Mouse (Mus musculus): Measurements from ENCODE around the gene Armc5.

Gene Armc5

GRCm38 (mm10) chr7:128266056-128266455, 28.9 kb downstream of the Armc5 start:
- Histone ChIP-seq H3K9me3 (ENCODE audit: low read length) (no peaks in the 10 kb centered on the region), H3K27me3 (ENCODE audit: insufficient read depth, low read length) (peaks cover 54% of the 10 kb centered on the region), H3K36me3 (ENCODE audit: insufficient read depth, low read length) (no peaks in the 10 kb centered on the region), H3K4me3 (replicated peaks; ENCODE audit: low read length) (no peak overlapping the region), H3K4me1 (replicated peaks; ENCODE audit: low read depth, low read length) (peaks cover 34% of the 10 kb centered on the region)
- TF ChIP-seq POU5F1 (IDR thresholded peaks at IDR 0.05; ENCODE audit: borderline replicate concordance, low read length), result no peak
- no peak for TF ChIP-seq CTCF (conservative IDR thresholded peaks at IDR 0.05; ENCODE audit: low read length)
- no peak for TF ChIP-seq NANOG (IDR thresholded peaks at IDR 0.05; ENCODE audit: borderline replicate concordance, low read length)

DNA sequence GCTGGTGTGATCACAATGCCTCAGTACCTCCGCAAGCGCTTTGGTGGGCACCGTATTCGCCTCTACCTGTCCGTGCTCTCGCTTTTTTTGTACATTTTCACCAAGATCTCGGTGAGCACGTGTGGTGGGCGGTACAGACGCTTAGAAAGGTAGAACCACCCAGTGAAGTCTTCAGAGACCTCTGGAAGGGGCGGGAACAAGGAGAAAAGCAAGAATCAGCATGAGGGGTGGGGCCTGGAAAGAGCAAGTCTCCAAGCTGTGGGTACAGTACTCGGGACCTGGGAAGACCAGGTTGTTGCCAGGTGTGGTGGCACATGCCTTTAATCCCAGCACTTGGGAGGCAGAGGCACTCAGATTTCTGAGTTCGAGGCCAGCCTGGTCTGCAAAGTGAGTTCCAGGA, 30.2 kb downstream of the Armc5 start:
- Histone ChIP-seq H3K4me1 (replicated peaks; ENCODE audit: low read depth, low read length) (peaks cover 45% of the 10 kb centered on the region), H3K4me3 (replicated peaks; ENCODE audit: low read length) (peak overlapping the region; percentile 41), H3K36me3 (ENCODE audit: insufficient read depth, low read length) (peaks cover 7% of the 10 kb centered on the region; the same call in 1 of the 2 replicates), H3K27me3 (ENCODE audit: insufficient read depth, low read length) (peaks cover 62% of the 10 kb centered on the region), H3K9me3 (ENCODE audit: low read length) (no peaks in the 10 kb centered on the region)
- TF ChIP-seq CTCF (conservative IDR thresholded peaks at IDR 0.05; ENCODE audit: low read length), result no peak
- TF ChIP-seq NANOG (IDR thresholded peaks at IDR 0.05; ENCODE audit: borderline replicate concordance, low read length), result no peak
- no peak for TF ChIP-seq POU5F1 (IDR thresholded peaks at IDR 0.05; ENCODE audit: borderline replicate concordance, low read length)

DNA sequence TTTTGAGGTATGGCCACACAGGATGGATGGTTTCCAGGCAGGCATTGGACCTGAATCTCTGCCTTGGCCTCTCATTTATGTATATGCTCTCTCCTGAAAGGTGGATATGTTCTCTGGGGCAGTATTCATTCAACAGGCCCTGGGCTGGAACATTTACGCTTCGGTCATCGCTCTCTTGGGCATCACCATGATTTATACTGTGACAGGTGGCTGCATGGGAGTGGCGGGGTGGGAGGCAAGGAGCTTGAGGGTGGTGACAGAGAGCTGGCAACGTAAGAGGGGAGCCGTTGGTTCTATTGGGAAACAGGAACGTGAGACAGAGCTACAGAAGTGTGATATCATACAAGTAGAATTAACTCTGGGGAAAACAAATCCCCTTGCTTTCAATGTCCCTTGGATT, 30.7 kb downstream of the Armc5 start:
- Histone ChIP-seq H3K27me3 (ENCODE audit: insufficient read depth, low read length) (peaks cover 59% of the 10 kb centered on the region), H3K36me3 (ENCODE audit: insufficient read depth, low read length) (peaks cover 8% of the 10 kb centered on the region), H3K9me3 (ENCODE audit: low read length) (no peaks in the 10 kb centered on the region), H3K4me1 (replicated peaks; ENCODE audit: low read depth, low read length) (peaks cover 45% of the 10 kb centered on the region), H3K4me3 (replicated peaks; ENCODE audit: low read length) (peak overlapping the region; percentile 41; the same call in 1 of the 2 replicates)
- TF ChIP-seq CTCF (conservative IDR thresholded peaks at IDR 0.05; ENCODE audit: low read length) (no peak), NANOG (IDR thresholded peaks at IDR 0.05; ENCODE audit: borderline replicate concordance, low read length) (no peak)

GRCm38 (mm10) chr7:128270431-128270850, 33.3 kb downstream of the Armc5 start:
- Histone ChIP-seq H3K9me3 (ENCODE audit: low read length) (no peaks in the 10 kb centered on the region), H3K27me3 (ENCODE audit: insufficient read depth, low read length) (peaks cover 45% of the 10 kb centered on the region), H3K4me1 (replicated peaks; ENCODE audit: low read depth, low read length) (peaks cover 52% of the 10 kb centered on the region), H3K36me3 (ENCODE audit: insufficient read depth, low read length) (peaks cover 31% of the 10 kb centered on the region), H3K4me3 (replicated peaks; ENCODE audit: low read length) (peak overlapping the region; percentile 56)
- TF ChIP-seq POU5F1 (IDR thresholded peaks at IDR 0.05; ENCODE audit: borderline replicate concordance, low read length), result no peak
- TF ChIP-seq CTCF (conservative IDR thresholded peaks at IDR 0.05; ENCODE audit: low read length), result no peak
- TF ChIP-seq NANOG (IDR thresholded peaks at IDR 0.05; ENCODE audit: borderline replicate concordance, low read length), result no peak

- peaks cover 60% of the 10 kb centered on the region for H3K4me1 ChIP-seq (replicated peaks; ENCODE audit: low read depth, low read length)
Observed at GRCm38 (mm10) chr7:128271496-128271895, 34.4 kb downstream of the Armc5 start.

GRCm38 (mm10) chr7:128276051-128276450, 38.9 kb downstream of the Armc5 start:
- TF ChIP-seq POU5F1 (IDR thresholded peaks at IDR 0.05; ENCODE audit: borderline replicate concordance, low read length) (no peak), CTCF (conservative IDR thresholded peaks at IDR 0.05; ENCODE audit: low read length) (no peak)
- H3K36me3 ChIP-seq (ENCODE audit: insufficient read depth, low read length), result peaks cover 53% of the 10 kb centered on the region
- H3K4me3 ChIP-seq (replicated peaks; ENCODE audit: low read length), result peak overlapping the region; percentile 44
- H3K9me3 ChIP-seq (ENCODE audit: low read length), result no peaks in the 10 kb centered on the region
- peaks cover 8% of the 10 kb centered on the region for H3K27me3 ChIP-seq (ENCODE audit: insufficient read depth, low read length)
- peaks cover 44% of the 10 kb centered on the region for H3K4me1 ChIP-seq (replicated peaks; ENCODE audit: low read depth, low read length)

More at GRCm38 (mm10) chr7:128271496-128271895, 34.4 kb downstream of the Armc5 start:
- no peaks in the 10 kb centered on the region for H3K9me3 ChIP-seq (ENCODE audit: low read length)
- peaks cover 42% of the 10 kb centered on the region for H3K36me3 ChIP-seq (ENCODE audit: insufficient read depth, low read length)
- no peak overlapping the region for H3K4me3 ChIP-seq (replicated peaks; ENCODE audit: low read length)
- TF ChIP-seq CTCF (conservative IDR thresholded peaks at IDR 0.05; ENCODE audit: low read length), result no peak
- TF ChIP-seq POU5F1 (IDR thresholded peaks at IDR 0.05; ENCODE audit: borderline replicate concordance, low read length), result no peak
- no peak for TF ChIP-seq NANOG (IDR thresholded peaks at IDR 0.05; ENCODE audit: borderline replicate concordance, low read length)
- H3K27me3 ChIP-seq (ENCODE audit: insufficient read depth, low read length), result peaks cover 36% of the 10 kb centered on the region

DNA sequence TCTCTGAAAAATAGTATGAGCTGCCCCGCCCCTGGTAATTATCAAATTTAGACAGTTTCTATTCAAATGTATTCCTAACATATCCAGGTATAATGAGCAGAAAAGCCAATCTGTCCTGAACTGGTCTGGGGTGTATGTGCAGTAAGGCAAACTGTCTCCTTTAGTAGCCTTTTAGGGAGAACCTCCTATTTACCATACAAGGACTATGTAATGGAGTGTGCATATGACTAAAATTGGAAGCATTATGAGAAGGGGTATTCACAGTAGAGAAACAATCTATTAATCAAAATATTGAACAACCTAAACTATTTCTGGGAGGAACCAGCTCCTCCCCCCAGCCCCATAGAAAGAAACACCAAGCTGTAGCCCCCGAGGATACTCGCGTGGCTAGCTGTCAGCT, 42.6 kb downstream of the Armc5 start:
- Histone ChIP-seq H3K9me3 (ENCODE audit: low read length) (peaks cover 7% of the 10 kb centered on the region), H3K36me3 (ENCODE audit: insufficient read depth, low read length) (peaks cover 35% of the 10 kb centered on the region), H3K4me3 (replicated peaks; ENCODE audit: low read length) (no peak overlapping the region), H3K4me1 (replicated peaks; ENCODE audit: low read depth, low read length) (peaks cover 32% of the 10 kb centered on the region), H3K27me3 (ENCODE audit: insufficient read depth, low read length) (no peaks in the 10 kb centered on the region; the same call in 1 of the 2 replicates)
- TF ChIP-seq POU5F1 (IDR thresholded peaks at IDR 0.05; ENCODE audit: borderline replicate concordance, low read length) (no peak), NANOG (IDR thresholded peaks at IDR 0.05; ENCODE audit: borderline replicate concordance, low read length) (no peak), CTCF (conservative IDR thresholded peaks at IDR 0.05; ENCODE audit: low read length) (no peak)

- peaks cover 29% of the 10 kb centered on the region for H3K4me1 ChIP-seq (replicated peaks; ENCODE audit: low read depth, low read length)
- H3K4me3 ChIP-seq (replicated peaks; ENCODE audit: low read length), result no peak overlapping the region
- no peaks in the 10 kb centered on the region; the same call in 1 of the 2 replicates for H3K27me3 ChIP-seq (ENCODE audit: insufficient read depth, low read length)
- TF ChIP-seq NANOG (IDR thresholded peaks at IDR 0.05; ENCODE audit: borderline replicate concordance, low read length) (no peak), CTCF (conservative IDR thresholded peaks at IDR 0.05; ENCODE audit: low read length) (no peak), POU5F1 (IDR thresholded peaks at IDR 0.05; ENCODE audit: borderline replicate concordance, low read length) (no peak)
- peaks cover 17% of the 10 kb centered on the region for H3K36me3 ChIP-seq (ENCODE audit: insufficient read depth, low read length)
- H3K9me3 ChIP-seq (ENCODE audit: low read length), result peaks cover 7% of the 10 kb centered on the region
Observed at GRCm38 (mm10) chr7:128281765-128282164, 44.6 kb downstream of the Armc5 start.
